Mouse (Mus musculus) erythroblast, embryonic 14.5 days (primary cell): ENCODE results near the gene Pam. TPM values are rescaled to one million over a fixed set of nuclear protein-coding genes. Genes with fewer than 3 reads are reported as not detected.
"Not testable (repeated sequence)": the region's sequence is repeated elsewhere in the genome, so short reads cannot be mapped to it uniquely, and the experiment has no call there.

Source experiments
- H3K27me3 ChIP-seq: 2 replicates; pipeline ENCODE4 v1.6.1; 2012; ENCODE audit warnings: inconsistent platforms; ENCODE audit not compliant: control insufficient read depth
- H3K36me3 ChIP-seq: 2 replicates; pipeline ENCODE4 v1.6.1; 2012; ENCODE audit warnings: mild to moderate bottlenecking, inconsistent platforms; ENCODE audit not compliant: control insufficient read depth
- H3K4me1 ChIP-seq: 2 replicates; pipeline ENCODE4 v1.6.1; 2012; ENCODE audit warnings: inconsistent platforms; ENCODE audit not compliant: control insufficient read depth
- H3K4me3 ChIP-seq: replicated peaks from 2 replicates; pipeline ENCODE3; 2012; ENCODE audit warnings: moderate library complexity, mild to moderate bottlenecking, inconsistent platforms
- H3K9me3 ChIP-seq: 2 replicates; pipeline ENCODE4 v1.6.1; 2012; ENCODE audit warnings: low read length, inconsistent platforms, mixed read lengths; ENCODE audit not compliant: control insufficient read depth
- GATA1 ChIP-seq: IDR thresholded peaks from 2 replicates; pipeline ENCODE4 v1.6.1; 2012; ENCODE audit warnings: low read length, inconsistent platforms, mixed read lengths
- TAL1 ChIP-seq: IDR thresholded peaks from 3 replicates; pipeline ENCODE4 v1.6.1; 2012; ENCODE audit warnings: low read length, inconsistent platforms, mixed read lengths
- polyA plus RNA-seq: library from polyadenylated mRNA; stranded (reverse); fragments of >175 nt; gene quantifications from 2 replicates; pipeline ENCODE4 v1.2.3, GENCODE M21; 2012

Pam gene
- polyA plus RNA-seq, 1 experiment = 0.12 TPM

DNA sequence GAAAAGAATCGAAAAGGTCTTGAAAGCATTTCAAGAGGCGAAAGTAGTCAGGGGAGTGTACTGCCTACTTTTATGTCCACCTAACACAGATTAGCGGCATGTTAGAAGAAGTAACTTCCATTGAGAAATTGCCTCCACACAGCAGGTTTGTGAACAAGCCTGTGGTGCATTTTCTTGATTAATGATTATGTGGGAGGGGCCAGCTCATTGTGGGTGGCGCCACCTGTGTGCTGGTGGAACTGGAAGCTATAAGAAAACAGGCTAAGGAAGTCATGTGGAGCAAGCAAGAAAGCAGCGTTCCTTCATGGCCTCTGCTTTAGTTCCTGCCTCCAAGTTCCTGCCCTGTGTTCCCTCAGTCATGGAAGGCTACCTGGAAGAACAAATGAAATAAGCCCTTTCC, 67.0 kb downstream of the Pam start:
- no peaks in the 10 kb centered on the region for H3K27me3 ChIP-seq
- no peaks in the 10 kb centered on the region for H3K36me3 ChIP-seq
- H3K4me1 ChIP-seq = no peaks in the 10 kb centered on the region
- TF ChIP-seq GATA1 = no peak
- TF ChIP-seq TAL1 = no peak
- no peak overlapping the region for H3K4me3 ChIP-seq
- H3K9me3 ChIP-seq = no peaks in the 10 kb centered on the region

DNA sequence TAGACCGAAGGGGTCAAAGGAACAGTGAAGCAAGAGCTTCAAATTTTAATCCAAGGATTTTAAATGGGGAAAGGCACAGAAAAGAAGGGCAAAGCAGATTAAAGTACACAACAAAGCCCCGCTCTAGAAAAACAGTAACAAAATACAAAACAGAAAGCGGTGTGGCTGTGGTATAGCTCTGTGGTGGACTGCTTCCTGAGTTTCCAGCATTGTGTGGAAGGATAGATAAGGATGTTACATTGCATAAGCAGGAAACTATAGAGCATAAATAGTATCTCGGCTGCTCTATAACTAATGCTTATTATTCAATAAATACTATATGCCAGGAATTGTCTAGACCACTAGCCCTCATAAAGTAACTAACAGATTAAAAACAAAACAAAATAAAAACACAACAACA, 67.5 kb downstream of the Pam start:
- Histone ChIP-seq H3K4me3 (no peak overlapping the region), H3K4me1 (no peaks in the 10 kb centered on the region), H3K36me3 (no peaks in the 10 kb centered on the region), H3K27me3 (no peaks in the 10 kb centered on the region), H3K9me3 (no peaks in the 10 kb centered on the region)
- no peak for TF ChIP-seq GATA1
- no peak for TF ChIP-seq TAL1

DNA sequence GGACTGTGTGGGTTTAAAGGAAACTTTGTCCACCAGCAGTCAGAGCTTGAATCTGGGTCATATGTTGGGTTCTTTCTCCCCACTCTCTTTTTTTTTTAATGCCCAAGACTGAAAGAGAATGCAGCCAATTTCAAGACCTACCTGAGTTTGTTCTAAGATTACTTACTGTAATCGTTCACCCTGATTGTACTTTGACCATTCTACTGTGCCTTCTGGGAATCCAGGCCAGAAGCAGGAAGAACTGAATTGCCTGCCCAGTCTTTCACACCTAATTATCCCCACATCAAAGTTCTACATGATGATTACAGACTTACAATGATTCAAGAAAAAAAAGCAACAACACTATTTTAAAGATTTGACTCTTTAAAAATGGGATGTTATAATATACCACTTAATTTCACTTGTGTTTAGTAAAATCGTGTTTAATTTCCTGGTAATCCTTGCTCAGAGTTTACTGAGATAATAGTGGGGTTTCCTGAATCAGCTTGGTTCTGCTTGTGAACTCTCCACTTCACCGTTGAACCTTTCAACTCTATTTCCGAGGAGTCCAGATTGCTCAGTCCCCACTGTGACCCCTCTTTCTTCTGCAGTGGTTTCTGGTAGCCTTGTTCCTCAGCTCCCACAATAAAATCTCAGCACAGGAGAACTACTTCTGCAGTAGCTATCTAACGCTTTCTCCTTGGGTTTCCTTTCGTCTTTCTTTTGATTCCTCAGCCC, 69.4 kb downstream of the Pam start:
- Histone ChIP-seq H3K36me3 (no peaks in the 10 kb centered on the region), H3K27me3 (no peaks in the 10 kb centered on the region), H3K4me3 (no peak overlapping the region), H3K9me3 (no peaks in the 10 kb centered on the region), H3K4me1 (no peaks in the 10 kb centered on the region)
- TF ChIP-seq GATA1 = no peak
- no peak for TF ChIP-seq TAL1

DNA sequence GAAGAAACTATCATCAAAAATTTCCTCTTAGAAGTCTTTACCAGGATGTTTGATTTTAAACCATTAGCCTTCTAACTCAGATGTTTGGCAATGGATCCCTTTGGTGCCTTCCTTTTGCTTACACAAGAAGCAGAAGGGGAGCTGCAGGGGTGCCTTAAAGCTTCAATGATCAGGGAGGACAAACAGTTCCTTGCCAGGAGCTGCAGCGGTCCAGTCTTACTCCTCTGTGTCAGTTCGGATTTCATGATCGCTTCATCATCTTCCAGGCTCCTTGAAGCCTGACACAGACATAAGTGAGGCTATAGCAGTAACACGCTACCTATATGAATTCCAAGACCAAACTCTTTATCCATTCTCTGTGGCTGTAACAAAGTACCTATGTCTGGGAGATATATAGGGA, 71.6 kb downstream of the Pam start:
- TF ChIP-seq TAL1 (no peak), GATA1 (no peak)
- H3K9me3 ChIP-seq = no peaks in the 10 kb centered on the region
- no peaks in the 10 kb centered on the region for H3K4me1 ChIP-seq
- H3K4me3 ChIP-seq = no peak overlapping the region
- no peaks in the 10 kb centered on the region for H3K36me3 ChIP-seq
- H3K27me3 ChIP-seq = no peaks in the 10 kb centered on the region

DNA sequence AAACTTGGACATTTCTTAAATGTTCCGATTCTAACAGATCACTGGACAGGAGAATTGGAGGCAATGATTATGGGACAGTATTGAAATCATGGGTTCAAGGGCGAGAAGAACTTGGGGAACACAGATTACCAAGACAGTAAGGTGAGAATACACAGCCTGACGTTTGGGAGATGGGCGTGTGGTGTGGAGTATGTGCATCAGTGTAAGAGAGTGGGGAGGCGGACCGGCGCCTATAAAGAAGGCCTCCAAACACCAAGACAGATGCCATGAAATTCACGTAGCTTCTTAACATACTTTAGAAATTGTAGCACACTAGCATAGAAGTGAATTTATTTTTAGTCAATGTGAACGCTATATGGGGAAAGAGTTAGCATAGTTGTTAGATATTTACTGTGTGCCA, 76.5 kb downstream of the Pam start:
- Histone ChIP-seq H3K9me3 (no peaks in the 10 kb centered on the region), H3K36me3 (no peaks in the 10 kb centered on the region), H3K4me3 (no peak overlapping the region), H3K27me3 (no peaks in the 10 kb centered on the region), H3K4me1 (no peaks in the 10 kb centered on the region)
- TF ChIP-seq TAL1 = no peak
- no peak for TF ChIP-seq GATA1

DNA sequence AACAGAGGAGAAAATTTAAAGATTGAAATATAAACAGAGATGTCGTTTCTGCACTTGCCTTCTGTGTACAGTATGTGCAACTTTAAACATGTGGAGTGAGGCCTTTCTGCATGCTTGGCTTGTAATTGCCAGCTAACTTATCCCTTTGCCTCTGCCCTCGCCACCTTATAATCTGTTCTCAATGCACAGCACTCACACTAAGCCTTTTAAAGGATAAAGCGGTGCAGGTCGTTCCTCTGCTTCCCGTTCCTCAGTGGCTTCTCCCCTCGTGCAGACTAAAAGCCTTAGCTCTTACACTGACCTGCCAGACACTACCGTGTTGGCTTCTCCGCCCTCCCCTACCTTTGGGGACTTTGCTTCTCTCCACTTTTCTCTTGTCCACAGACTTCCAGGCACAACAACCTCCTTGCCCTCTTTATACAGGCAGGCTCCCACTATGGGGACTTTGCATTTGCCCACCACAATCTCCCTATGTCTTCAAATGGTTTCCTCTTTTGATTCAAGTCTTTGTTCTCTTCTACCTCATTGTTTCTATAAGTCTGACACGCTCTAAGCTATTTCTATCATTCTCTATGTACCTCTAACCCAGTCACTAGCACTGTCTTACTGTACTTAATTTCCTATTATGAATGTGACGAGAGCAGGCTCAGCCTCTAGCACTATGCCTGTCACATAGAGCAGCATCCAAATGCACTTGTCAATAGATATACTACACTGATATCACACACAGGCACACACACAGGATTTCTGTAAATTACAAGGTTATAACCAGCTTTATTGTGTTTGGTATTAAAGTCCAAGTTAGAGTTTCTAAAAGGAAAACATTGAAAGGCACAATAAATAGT, 79.2 kb downstream of the Pam start:
- no peak overlapping the region for H3K4me3 ChIP-seq
- H3K36me3 ChIP-seq = no peaks in the 10 kb centered on the region
- no peaks in the 10 kb centered on the region for H3K27me3 ChIP-seq
- no peaks in the 10 kb centered on the region for H3K9me3 ChIP-seq
- TF ChIP-seq GATA1 = no peak
- no peak for TF ChIP-seq TAL1
- no peaks in the 10 kb centered on the region for H3K4me1 ChIP-seq

DNA sequence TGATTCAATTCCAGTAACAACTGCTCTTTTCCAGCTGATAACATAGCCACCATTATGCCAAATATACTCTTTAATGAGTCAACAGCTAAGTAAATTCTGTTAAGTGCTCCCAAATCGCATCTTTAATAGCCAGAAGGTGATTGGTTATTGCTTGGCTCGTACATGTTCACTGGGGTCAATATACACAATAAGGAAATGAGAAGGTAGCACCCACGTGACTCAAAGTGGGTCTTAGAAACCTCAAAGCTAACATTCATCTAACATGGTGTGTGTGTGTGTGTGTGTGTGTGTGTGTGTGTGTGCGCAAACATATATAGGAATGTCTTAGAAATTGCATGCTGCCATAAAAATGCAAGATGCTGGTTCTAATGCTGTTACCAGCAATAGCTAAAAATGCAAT, 79.9 kb downstream of the Pam start:
- Histone ChIP-seq H3K9me3 (no peaks in the 10 kb centered on the region), H3K4me3 (no peak overlapping the region), H3K27me3 (no peaks in the 10 kb centered on the region), H3K36me3 (no peaks in the 10 kb centered on the region), H3K4me1 (no peaks in the 10 kb centered on the region)
- TF ChIP-seq TAL1 (no peak), GATA1 (no peak)

DNA sequence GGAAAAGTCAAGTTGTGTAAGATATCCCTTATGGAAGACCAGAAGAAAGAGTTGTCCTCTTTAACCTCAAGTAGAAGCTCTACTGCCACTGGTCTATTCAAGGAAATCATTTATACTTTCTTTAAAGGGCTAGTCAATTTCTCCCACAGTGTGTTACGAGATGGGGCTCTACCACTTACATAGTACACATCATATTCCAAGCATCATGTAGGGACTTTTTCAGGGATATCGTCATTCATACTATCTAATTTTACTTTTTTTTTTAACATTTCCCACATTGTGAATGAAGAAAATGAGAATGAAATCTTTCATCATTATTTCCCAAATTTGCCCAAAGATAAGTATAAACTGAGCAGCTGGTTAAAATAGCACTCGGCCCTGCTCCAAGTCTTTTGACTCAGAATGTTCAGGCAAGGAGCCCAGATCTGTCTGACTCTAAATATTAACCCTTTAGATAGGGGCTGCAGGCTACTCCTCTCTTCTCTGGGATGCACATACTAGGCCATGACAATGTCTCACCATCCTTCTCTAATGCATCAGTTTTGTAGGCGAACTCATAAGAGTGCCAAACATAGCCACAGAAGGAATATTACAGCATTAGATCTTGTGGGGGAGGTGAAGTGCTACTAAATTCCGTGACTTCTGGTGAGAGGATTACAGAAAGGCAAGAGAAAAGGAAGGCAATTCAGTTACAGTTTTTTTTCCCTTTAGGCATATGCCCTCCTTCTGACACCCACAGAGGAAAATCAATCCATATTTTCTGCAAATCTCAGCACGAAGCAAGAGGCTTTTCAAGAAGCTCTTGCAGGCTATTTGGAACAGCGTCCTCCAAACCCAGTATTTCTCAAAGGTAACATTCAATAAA, 92.7 kb downstream of the Pam start:
- no peaks in the 10 kb centered on the region for H3K9me3 ChIP-seq
- no peaks in the 10 kb centered on the region for H3K4me1 ChIP-seq
- H3K4me3 ChIP-seq = no peak overlapping the region
- H3K36me3 ChIP-seq = no peaks in the 10 kb centered on the region
- TF ChIP-seq GATA1 (no peak), TAL1 (no peak)
- H3K27me3 ChIP-seq = no peaks in the 10 kb centered on the region

DNA sequence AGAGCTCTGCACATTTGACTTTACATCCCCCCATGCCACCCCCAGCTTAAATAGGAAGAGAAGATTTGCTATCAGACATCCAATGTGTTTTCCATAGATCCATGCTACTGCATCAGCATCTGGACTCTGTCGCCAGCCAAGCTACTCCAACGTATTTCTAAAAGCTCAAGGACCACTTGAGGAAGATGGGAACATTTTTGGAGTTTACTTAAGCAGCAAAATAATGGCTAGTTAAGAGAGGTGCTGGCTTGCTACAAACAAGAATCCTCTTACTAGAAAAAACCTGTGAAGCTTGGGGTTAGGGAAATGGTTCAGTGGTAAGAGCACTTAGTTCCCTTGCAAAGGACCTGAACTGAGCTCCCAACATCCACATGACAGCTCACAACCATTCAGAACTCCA, 96.0 kb downstream of the Pam start:
- Histone ChIP-seq H3K4me1 (no peaks in the 10 kb centered on the region), H3K4me3 (no peak overlapping the region), H3K9me3 (no peaks in the 10 kb centered on the region), H3K36me3 (no peaks in the 10 kb centered on the region), H3K27me3 (no peaks in the 10 kb centered on the region)
- TF ChIP-seq GATA1 (no peak), TAL1 (no peak)

DNA sequence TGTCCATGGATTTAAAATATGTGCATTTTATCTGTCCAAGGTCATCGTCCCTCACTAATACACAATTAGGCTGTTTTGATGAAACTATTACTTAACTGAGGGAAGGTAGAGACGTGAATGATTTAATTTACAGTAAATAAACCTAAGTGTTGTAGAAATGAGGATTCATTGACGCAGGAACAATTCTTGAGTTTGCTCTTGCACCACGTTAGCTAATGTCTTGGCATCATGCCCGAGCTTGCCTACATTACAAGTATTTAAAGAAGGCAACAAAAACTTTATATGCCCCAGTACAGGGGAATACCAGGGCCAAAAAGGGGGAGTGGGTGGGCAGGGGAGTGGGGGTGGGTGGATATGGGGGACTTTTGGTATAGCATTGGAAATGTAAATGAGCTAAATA, 96.5 kb downstream of the Pam start:
- H3K27me3 ChIP-seq, H3K4me3 ChIP-seq, H3K4me1 ChIP-seq, H3K9me3 ChIP-seq, H3K36me3 ChIP-seq: not testable (repeated sequence)
